Mouse (Mus musculus) kidney, postnatal 36 days (tissue): ENCODE measurements around the gene Naf1.

Experiments
- DNase-seq, 2 experiments: peaks; one replicate each; pipeline ENCODE4 v3.0.0; 2021 to 2022; ENCODE audit warnings: mixed read lengths in 2 of 2

The Naf1 gene

DNA sequence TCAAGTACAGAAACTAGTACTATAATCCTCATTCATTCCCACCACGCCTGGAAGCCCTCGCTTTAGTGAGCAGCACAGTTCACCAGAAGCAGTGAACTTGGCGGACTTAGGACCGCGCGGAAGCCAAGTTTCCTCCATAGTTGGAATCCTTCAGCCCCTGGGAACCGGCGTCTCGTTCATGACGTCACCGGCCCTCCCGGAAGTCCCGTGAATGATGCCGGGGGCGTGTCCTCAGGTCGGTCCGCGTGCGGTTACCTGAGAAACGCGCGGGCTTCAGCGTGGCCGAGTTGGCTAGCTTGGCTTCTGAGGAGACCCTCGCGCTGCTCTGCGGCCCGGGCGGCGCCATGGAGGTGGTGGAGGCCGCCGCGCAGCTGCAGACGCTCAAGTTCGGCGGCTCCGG, at the start of gene Naf1:
Gene Naf1 (plus strand): TSS at position 195 of the 400 bp plus-strand sequence.
- DNase-seq, result peak; percentile 97 to 98

GRCm38 (mm10) chr8:66860921-66861588, 1.0 kb downstream of the Naf1 start:
- DNase-seq, result peak; percentile 11 to 59

GRCm38 (mm10) chr8:66861589-66862500, 1.8 kb downstream of the Naf1 start:
- no peak for DNase-seq

DNA sequence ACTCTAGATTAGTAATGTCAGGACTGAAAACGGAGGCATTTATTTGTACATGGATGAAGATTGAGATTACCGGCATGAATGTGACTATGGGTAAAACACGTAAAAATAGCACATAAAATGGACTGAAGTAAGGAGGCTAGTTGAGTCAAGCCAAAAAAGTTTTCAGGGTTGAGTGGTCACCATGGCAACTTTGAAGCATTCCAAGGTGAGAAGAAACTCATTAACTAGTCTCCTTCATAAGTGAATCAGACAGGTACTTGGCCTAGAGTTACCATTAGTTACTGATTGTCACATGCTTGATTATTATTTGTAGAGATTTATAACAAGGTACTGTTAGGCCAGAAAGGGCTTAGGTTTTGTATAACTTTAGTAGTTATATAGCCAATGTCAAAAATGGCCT, 3.7 kb downstream of the Naf1 start:
- DNase-seq, result peak; percentile 18 to 19

GRCm38 (mm10) chr8:66865120-66865519, 5.1 kb downstream of the Naf1 start:
- DNase-seq, result no peak

DNA sequence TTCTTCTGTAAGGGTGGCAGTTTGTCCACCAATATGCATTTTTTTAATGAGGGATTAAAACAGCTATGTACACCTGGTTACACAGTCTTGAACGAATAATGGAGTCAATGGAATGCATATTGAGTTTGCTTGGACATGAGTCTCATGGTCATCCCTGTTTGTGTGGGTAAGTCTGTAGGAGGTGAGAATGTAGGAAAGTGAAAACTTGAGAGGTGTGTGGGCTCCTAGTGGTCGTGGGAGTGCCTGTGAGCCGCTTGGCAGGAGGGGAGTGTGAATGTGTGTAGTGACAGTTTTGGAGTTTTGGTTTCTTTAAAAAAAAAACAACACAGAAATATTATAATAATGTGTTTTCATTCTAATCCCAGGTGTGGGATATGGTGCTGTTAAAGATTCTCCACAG, 7.7 kb downstream of the Naf1 start:
- DNase-seq, result no peak

GRCm38 (mm10) chr8:66869211-66869932, 9.4 kb downstream of the Naf1 start:
- DNase-seq, result no peak

DNA sequence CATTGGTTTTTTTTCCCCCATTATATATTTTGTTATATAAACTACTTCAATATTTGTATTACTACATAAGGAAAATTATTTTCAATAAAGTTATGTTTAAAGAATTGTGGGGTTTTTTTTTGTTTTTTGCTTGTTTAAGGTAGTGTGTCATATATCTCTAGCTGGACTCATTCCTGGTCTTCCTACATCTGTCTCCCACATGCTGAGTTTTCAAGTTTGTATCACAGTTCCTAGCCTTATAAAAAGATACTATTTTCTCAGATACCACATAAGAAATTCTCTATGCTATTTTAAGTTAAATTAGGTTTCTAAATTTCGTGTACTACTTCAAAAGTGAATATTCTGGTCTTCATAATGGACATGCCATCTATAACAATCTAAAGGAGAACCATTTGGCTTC, 23.8 kb downstream of the Naf1 start:
- no peak for DNase-seq

- no peak for DNase-seq
Observed at GRCm38 (mm10) chr8:66891879-66892278, 31.9 kb downstream of the Naf1 start.

GRCm38 (mm10) chr8:66905000-66905399, 45.0 kb downstream of the Naf1 start:
- DNase-seq, result no peak

- no peak for DNase-seq
Observed at GRCm38 (mm10) chr8:66905557-66905956, 45.5 kb downstream of the Naf1 start.

- no peak for DNase-seq
Observed at GRCm38 (mm10) chr8:66906116-66906515, 46.1 kb downstream of the Naf1 start.

GRCm38 (mm10) chr8:66910684-66911083, 50.7 kb downstream of the Naf1 start:
- no peak for DNase-seq

DNA sequence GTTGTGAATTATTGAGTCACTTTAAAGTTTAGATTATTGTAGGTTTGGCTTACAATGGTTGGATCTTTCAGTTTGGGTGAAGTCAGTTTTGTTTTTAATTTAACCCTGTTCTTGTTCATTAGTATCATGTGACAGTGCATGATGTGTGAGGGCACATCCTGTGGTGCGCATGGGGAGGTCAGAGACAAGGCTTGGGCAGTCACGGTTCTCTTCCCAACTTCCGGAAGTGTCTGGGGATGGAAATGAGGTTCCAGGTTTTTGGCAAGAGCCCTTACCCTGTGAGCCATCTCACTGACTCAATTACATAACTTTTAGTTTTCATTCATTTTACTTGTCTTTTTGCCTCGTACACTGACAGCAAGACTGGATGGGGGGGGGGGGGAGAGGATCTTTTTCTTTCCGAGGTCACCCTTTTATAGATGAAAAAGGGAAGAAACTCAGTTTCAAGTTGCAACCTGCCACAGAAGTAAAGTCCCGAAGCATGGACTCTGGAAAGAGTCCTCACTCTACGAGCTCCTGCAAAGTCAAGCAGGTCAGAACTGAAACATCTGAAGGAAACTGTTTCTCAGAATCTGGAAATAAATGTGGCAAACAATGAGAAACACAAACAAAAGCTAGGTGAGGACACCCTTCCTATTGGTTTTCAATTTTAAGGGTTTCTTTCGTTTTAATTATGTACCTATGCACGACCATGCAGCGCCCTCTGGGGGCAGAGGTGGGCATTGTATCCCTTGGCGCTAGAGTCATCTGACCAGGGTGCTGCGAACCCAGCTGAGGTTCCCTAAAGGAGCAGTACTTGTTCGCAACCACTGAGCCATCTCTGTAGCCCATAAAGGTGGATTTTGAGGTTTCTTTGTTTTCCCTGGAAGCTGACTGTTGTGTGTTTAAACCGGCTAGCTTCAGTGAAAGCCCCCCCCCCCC, 53.9 kb downstream of the Naf1 start:
- peak; percentile 8 to 69 for DNase-seq

GRCm38 (mm10) chr8:66916056-66916455, 56.0 kb downstream of the Naf1 start:
- no peak for DNase-seq

DNA sequence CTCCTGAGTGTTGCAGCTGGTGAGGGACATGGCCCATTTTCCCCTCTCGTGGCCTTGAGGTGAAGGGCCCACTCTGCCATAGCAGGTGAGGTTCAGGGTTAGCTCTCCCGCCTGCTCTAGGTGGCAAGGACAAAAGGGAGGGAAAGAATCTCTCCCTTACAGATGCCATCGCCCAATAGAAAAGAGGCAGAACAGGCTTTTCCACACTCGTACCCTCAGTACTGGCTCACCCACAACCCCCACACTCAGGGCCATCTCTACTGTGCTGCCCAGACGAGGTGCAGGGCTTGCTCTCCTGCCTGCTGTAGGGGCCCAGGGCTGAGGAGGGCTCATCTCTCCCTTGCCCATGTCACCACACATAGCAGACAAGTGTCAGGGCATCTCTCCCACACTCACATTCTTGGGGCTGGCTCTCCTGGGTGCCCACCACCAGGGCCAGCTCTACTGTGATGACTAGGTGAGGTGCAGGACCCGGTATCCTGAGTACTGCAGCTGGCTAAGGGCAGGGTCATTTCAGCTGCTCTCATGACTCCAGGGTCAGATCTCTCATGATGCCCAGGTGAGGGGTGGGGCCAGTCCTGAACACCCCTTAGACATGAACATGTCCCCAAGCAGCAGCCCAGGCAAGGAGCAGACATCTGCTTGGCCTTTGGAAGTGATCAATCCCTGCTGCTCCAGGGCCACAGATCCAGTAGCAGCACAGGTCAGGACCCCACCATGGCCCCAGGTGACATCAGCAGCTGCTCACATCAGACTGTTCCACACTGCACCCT, 57.9 kb downstream of the Naf1 start:
- DNase-seq, result no peak

GRCm38 (mm10) chr8:66918471-66918870, 58.5 kb downstream of the Naf1 start:
- no peak for DNase-seq

DNA sequence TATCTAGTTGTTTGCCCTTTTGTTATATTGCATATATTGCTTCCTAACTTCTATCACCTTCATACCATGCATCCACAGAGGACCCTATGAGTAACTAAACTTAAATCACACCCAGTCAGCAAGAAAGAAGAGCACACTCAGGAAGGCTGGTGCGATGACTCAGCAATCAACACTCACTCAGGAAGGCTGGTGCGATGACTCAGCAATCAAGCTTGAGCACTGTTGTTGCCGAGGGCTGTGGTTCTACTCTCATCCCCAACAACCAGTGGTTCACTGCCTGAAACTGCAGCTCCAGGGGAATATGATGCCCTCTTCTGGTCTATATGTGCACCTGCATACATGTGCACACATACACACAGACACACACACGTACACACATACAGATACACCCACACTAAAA, 73.7 kb downstream of the Naf1 start:
- DNase-seq, result no peak

DNA sequence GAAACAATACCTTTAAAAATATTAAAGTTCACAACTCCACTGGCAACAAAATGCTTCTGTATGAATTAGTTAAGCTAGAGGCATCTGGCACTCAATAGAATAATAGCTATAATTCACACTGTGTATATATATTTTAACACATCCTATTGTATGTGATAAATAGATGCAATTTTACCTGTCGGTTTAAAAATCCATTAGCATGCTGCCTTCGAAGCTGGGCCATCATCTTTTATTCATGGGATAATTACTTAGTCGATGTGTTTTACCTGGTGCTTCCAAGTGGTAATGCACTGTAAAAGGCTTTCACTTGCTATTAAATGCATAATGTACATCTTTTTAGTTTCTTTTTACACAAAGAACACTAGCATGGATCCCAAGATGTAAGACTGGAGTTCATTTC, 76.2 kb downstream of the Naf1 start:
- no peak for DNase-seq
